Mouse (Mus musculus): ENCODE results near the gene Nell2.
"Not testable (repeated sequence)": the region's sequence is repeated elsewhere in the genome, so short reads cannot be mapped to it uniquely, and the experiment has no call there.

Nell2 gene

GRCm38 (mm10) chr15:95237021-95237420, 291.3 kb downstream of the Nell2 start:
- not testable (repeated sequence) for DNase-seq (ENCODE audit: low spot score in 2 of 2)

GRCm38 (mm10) chr15:95236509-95236908, 291.9 kb downstream of the Nell2 start:
- DNase-seq (ENCODE audit: low spot score in 2 of 2), result no peak

GRCm38 (mm10) chr15:95231171-95231570, 297.2 kb downstream of the Nell2 start:
- no peak for DNase-seq (ENCODE audit: low spot score in 2 of 2)

GRCm38 (mm10) chr15:95216640-95217365, 311.6 kb downstream of the Nell2 start:
- no peak for DNase-seq (ENCODE audit: low spot score in 2 of 2)

- no peak for DNase-seq (ENCODE audit: low spot score in 2 of 2)
Measured at GRCm38 (mm10) chr15:95210551-95210950, 317.8 kb downstream of the Nell2 start.

- DNase-seq (ENCODE audit: low spot score in 2 of 2), result no peak
Measured at GRCm38 (mm10) chr15:95209186-95209585, 319.2 kb downstream of the Nell2 start.

GRCm38 (mm10) chr15:95193661-95194280, 334.6 kb downstream of the Nell2 start:
- peak; percentile 59 to 72 for DNase-seq (ENCODE audit: low spot score in 2 of 2)

- no peak for DNase-seq (ENCODE audit: low spot score in 2 of 2)
Measured at GRCm38 (mm10) chr15:95192951-95193350, 335.4 kb downstream of the Nell2 start.

- DNase-seq (ENCODE audit: low spot score in 2 of 2), result peak; percentile 45 to 62
Measured at GRCm38 (mm10) chr15:95186226-95186625, 342.1 kb downstream of the Nell2 start.

GRCm38 (mm10) chr15:95185419-95185818, 342.9 kb downstream of the Nell2 start:
- peak in 1 of 2 experiments; percentile 25 for DNase-seq (ENCODE audit: low spot score in 2 of 2)

GRCm38 (mm10) chr15:95183450-95183849, 344.9 kb downstream of the Nell2 start:
- no peak for DNase-seq (ENCODE audit: low spot score in 2 of 2)

- DNase-seq (ENCODE audit: low spot score in 2 of 2), result no peak
Measured at GRCm38 (mm10) chr15:95156828-95157227, 371.5 kb downstream of the Nell2 start.

- no peak for DNase-seq (ENCODE audit: low spot score in 2 of 2)
Measured at GRCm38 (mm10) chr15:95145118-95145517, 383.2 kb downstream of the Nell2 start.

GRCm38 (mm10) chr15:95144131-95144530, 384.2 kb downstream of the Nell2 start:
- DNase-seq (ENCODE audit: low spot score in 2 of 2), result no peak

- DNase-seq (ENCODE audit: low spot score in 2 of 2), result no peak
Measured at GRCm38 (mm10) chr15:95138709-95139409, 389.5 kb downstream of the Nell2 start.

- DNase-seq (ENCODE audit: low spot score in 2 of 2), result peak; percentile 22 to 32
Measured at GRCm38 (mm10) chr15:95137018-95137810, 391.1 kb downstream of the Nell2 start.

GRCm38 (mm10) chr15:95135926-95136609, 392.3 kb downstream of the Nell2 start:
- peak in 1 of 2 experiments; percentile 15 for DNase-seq (ENCODE audit: low spot score in 2 of 2)

GRCm38 (mm10) chr15:95131401-95131800, 397.0 kb downstream of the Nell2 start:
- no peak for DNase-seq (ENCODE audit: low spot score in 2 of 2)

- no peak for DNase-seq (ENCODE audit: low spot score in 2 of 2)
Measured at GRCm38 (mm10) chr15:95108626-95109025, 419.7 kb downstream of the Nell2 start.

- no peak for DNase-seq (ENCODE audit: low spot score in 2 of 2)
Measured at GRCm38 (mm10) chr15:95107246-95107809, 421.0 kb downstream of the Nell2 start.

- DNase-seq (ENCODE audit: low spot score in 2 of 2), result no peak
Measured at GRCm38 (mm10) chr15:95101522-95101921, 426.8 kb downstream of the Nell2 start.
